Mouse (Mus musculus) erythroblast, embryonic 14.5 days (primary cell): ENCODE data around the gene Ggct.

Experiments
- GATA1 ChIP-seq: IDR thresholded peaks from 2 replicates; pipeline ENCODE4 v1.6.1; 2012; ENCODE audit warnings: low read length, inconsistent platforms, mixed read lengths
- TAL1 ChIP-seq: IDR thresholded peaks from 3 replicates; pipeline ENCODE4 v1.6.1; 2012; ENCODE audit warnings: low read length, inconsistent platforms, mixed read lengths

DNA sequence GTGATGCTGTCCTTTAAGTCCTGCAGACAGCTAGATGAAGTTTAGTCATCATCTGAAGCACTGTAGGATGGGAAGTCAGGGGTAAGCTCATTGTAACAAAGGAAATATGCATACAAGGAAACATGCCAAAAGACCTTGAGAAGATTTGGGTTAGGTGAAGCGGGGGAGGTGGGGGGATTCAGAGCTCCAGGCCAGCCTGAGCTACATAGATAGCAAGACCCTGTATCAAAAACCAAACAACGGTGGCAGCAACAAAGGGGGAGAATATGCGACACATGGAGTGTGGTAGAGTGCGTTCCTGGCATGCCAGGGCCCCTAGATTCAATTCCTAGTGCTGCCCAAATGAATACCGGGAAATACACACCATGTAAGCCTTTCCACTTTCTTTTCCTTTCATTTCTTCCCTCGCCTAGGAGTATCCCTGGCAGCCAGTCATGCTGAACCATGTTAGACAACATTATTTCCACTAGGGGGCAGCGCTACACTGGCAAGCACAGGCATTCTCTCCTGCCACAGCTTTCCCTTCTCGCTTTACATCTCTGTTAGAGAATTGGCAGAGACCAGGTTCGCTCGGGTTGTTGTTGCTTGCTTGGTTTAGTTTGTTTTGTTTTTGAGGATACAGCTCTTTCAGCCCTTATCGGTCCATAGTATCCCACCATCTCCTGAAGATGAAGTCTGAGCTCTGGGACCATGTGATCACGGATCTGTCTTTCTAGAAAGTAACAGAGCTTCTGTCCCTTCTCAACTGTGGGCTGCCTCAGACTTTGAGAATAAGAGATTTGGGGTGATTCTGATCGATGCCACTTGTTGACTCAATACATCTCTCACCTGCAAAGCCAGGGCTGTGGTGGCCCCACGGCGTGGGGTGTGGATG is 24.2 kb upstream of the Ggct start:
- TF ChIP-seq TAL1 (no peak), GATA1 (no peak)
